Mouse (Mus musculus): ENCODE measurements at regions not wholly inside any gene's neighbourhood (a gene's known extent, or its start where the extent isn't known, plus 50 kb on each side); places are given as distances from the start of the nearest gene placed in this dataset.

DNA sequence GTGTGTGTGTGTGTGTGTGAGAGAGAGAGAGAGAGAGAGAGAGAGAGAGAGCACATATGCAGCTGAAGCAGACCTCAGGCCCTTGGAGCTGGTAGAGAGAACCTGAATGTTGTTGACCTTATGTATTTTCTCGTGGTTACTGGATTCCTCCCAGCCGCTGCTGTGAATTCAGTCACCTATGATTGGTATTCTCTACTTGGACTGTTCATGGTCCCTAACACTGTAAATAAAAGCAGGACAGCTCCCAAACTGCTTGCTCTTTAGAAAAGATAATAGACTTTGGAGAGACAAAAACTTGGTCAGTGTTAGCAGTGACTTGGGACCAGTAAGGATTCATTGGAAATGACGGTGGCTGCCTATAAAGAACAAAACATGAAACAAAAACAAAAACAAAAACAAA lies 126.9 kb upstream of the Mpdz start:
- H3K4me1 ChIP-seq (ENCODE audit: control insufficient read depth, insufficient read depth, low read length) = peaks cover 4% of the 10 kb centered on the region; the same call in 1 of the 2 replicates
- H3K4me3 ChIP-seq (ENCODE audit: insufficient read depth, low read depth, low read length) = no peak overlapping the region
- H3K27ac ChIP-seq (ENCODE audit: insufficient read depth, low read depth, low read length) = no peak overlapping the region
- WGBS = 87% methylated on average over 3 of the region's 3 CpGs
- TF ChIP-seq POLR2A (IDR thresholded peaks at IDR 0.05; ENCODE audit: insufficient read depth, low read depth, low read length) (no peak), CTCF (IDR thresholded peaks at IDR 0.05; ENCODE audit: insufficient read depth, low read depth, low read length) (no peak)

DNA sequence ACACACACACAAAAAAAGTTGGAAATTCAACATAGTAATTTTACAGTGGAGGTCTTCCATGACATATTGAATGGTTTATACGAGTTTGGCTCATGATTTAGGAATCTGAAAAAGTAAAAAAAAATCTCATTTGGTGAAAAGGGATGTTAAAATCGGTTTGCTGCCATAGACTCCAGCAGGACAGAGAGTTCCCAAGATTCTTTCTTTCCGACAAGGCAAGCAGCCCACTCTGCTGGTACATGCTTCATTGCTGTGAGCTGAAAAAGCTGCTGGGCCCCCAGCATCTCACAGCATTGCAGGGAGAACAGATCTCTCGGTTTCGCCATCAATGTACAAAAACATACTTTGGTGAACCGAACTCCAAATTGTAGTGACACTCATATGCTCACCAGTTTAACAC lies 125.8 kb upstream of the Mpdz start:
- peaks cover 7% of the 10 kb centered on the region; the same call in 1 of the 2 replicates for H3K4me1 ChIP-seq (ENCODE audit: control insufficient read depth, insufficient read depth, low read length)
- 78% methylated on average over 6 of the region's 6 CpGs for WGBS
- TF ChIP-seq CTCF (IDR thresholded peaks at IDR 0.05; ENCODE audit: insufficient read depth, low read depth, low read length) = no peak
- no peak for TF ChIP-seq POLR2A (IDR thresholded peaks at IDR 0.05; ENCODE audit: insufficient read depth, low read depth, low read length)
- no peak overlapping the region for H3K27ac ChIP-seq (ENCODE audit: insufficient read depth, low read depth, low read length)
- H3K4me3 ChIP-seq (ENCODE audit: insufficient read depth, low read depth, low read length) = no peak overlapping the region

GRCm38 (mm10) chr4:81567928-81568327 lies 125.3 kb upstream of the Mpdz start:
- H3K27ac ChIP-seq (ENCODE audit: insufficient read depth, low read depth, low read length) = no peak overlapping the region
- no peak for TF ChIP-seq CTCF (IDR thresholded peaks at IDR 0.05; ENCODE audit: insufficient read depth, low read depth, low read length)
- no peak for TF ChIP-seq POLR2A (IDR thresholded peaks at IDR 0.05; ENCODE audit: insufficient read depth, low read depth, low read length)
- WGBS = 60% methylated on average over 5 of the region's 5 CpGs
- peaks cover 7% of the 10 kb centered on the region; the same call in 1 of the 2 replicates for H3K4me1 ChIP-seq (ENCODE audit: control insufficient read depth, insufficient read depth, low read length)
- no peak overlapping the region for H3K4me3 ChIP-seq (ENCODE audit: insufficient read depth, low read depth, low read length)

DNA sequence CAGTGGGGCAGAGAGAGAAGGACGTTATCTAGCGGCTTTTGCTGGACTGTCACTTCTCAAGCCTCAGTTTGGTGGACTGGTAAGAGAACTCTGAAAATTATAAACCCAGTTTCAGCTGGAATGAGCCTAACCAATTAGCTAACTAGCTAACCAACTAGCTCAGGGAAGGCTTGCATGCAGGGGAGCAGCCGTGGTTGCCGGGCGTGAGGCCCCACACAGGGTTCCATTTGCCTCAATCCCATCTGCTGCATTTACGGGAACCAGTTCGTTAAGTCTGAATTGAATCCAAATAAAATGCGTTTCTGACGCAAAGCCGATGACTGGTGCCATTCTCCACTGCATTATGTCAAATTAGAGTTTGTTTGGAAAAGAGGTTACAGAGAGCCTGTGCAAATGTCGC lies 123.9 kb upstream of the Mpdz start:
- peaks cover 7% of the 10 kb centered on the region; the same call in 1 of the 2 replicates for H3K4me1 ChIP-seq (ENCODE audit: control insufficient read depth, insufficient read depth, low read length)
- no peak overlapping the region for H3K4me3 ChIP-seq (ENCODE audit: insufficient read depth, low read depth, low read length)
- TF ChIP-seq POLR2A (IDR thresholded peaks at IDR 0.05; ENCODE audit: insufficient read depth, low read depth, low read length) (no peak), CTCF (IDR thresholded peaks at IDR 0.05; ENCODE audit: insufficient read depth, low read depth, low read length) (no peak)
- 81% methylated on average over 11 of the region's 11 CpGs for WGBS
- H3K27ac ChIP-seq (ENCODE audit: insufficient read depth, low read depth, low read length) = no peak overlapping the region

- peaks cover 7% of the 10 kb centered on the region; the same call in 1 of the 2 replicates for H3K4me1 ChIP-seq (ENCODE audit: control insufficient read depth, insufficient read depth, low read length)
- WGBS = 80% methylated on average over 21 of the region's 21 CpGs
- no peak overlapping the region for H3K27ac ChIP-seq (ENCODE audit: insufficient read depth, low read depth, low read length)
- no peak overlapping the region for H3K4me3 ChIP-seq (ENCODE audit: insufficient read depth, low read depth, low read length)
- TF ChIP-seq POLR2A (IDR thresholded peaks at IDR 0.05; ENCODE audit: insufficient read depth, low read depth, low read length) (no peak), CTCF (IDR thresholded peaks at IDR 0.05; ENCODE audit: insufficient read depth, low read depth, low read length) (no peak)
Measured at GRCm38 (mm10) chr4:81565422-81566395, 123.1 kb upstream of the Mpdz start.

DNA sequence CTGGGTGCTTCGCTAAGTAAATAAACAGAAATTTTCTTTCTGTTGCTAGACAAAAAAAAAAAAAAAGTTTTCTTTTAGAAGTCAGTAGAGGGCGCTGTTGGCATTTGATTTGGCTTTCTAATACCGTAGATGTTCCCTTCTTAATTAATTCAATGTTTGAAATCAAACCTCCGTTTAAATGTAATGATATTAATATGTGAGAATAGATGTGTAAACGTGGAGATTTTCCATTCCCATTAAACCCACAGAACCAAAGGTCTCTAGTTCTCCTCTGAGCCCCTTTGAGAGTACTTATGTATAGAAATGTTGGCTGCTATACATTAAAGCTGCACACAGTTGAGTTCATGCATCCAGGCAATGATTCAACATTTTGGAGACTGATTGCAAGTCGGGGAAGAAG lies 121.8 kb upstream of the Mpdz start:
- H3K27ac ChIP-seq (ENCODE audit: insufficient read depth, low read depth, low read length) = no peak overlapping the region

GRCm38 (mm10) chr4:81563574-81563973 lies 121.0 kb upstream of the Mpdz start:
- TF ChIP-seq POLR2A (IDR thresholded peaks at IDR 0.05; ENCODE audit: insufficient read depth, low read depth, low read length) (no peak), CTCF (IDR thresholded peaks at IDR 0.05; ENCODE audit: insufficient read depth, low read depth, low read length) (no peak)
- no peak overlapping the region for H3K27ac ChIP-seq (ENCODE audit: insufficient read depth, low read depth, low read length)
- H3K4me1 ChIP-seq (ENCODE audit: control insufficient read depth, insufficient read depth, low read length) = peaks cover 7% of the 10 kb centered on the region; the same call in 1 of the 2 replicates
- H3K4me3 ChIP-seq (ENCODE audit: insufficient read depth, low read depth, low read length) = no peak overlapping the region
- 56% methylated on average over 10 of the region's 10 CpGs for WGBS

More for the DNA sequence above, 121.8 kb upstream of the Mpdz start:
- peaks cover 7% of the 10 kb centered on the region; the same call in 1 of the 2 replicates for H3K4me1 ChIP-seq (ENCODE audit: control insufficient read depth, insufficient read depth, low read length)
- no peak overlapping the region for H3K4me3 ChIP-seq (ENCODE audit: insufficient read depth, low read depth, low read length)
- 5% methylated on average over 6 of the region's 6 CpGs for WGBS
- TF ChIP-seq POLR2A (IDR thresholded peaks at IDR 0.05; ENCODE audit: insufficient read depth, low read depth, low read length) (no peak), CTCF (IDR thresholded peaks at IDR 0.05; ENCODE audit: insufficient read depth, low read depth, low read length) (no peak)

GRCm38 (mm10) chr4:81561453-81561852 lies 118.8 kb upstream of the Mpdz start:
- 55% methylated on average over 4 of the region's 4 CpGs for WGBS
- Histone ChIP-seq H3K27ac (ENCODE audit: insufficient read depth, low read depth, low read length) (no peak overlapping the region), H3K4me1 (ENCODE audit: control insufficient read depth, insufficient read depth, low read length) (0 out of 2 replicates have a peak, but pooled peaks cover 3% of the 10 kb centered on the region), H3K4me3 (ENCODE audit: insufficient read depth, low read depth, low read length) (no peak overlapping the region)
- no peak for TF ChIP-seq POLR2A (IDR thresholded peaks at IDR 0.05; ENCODE audit: insufficient read depth, low read depth, low read length)
- TF ChIP-seq CTCF (IDR thresholded peaks at IDR 0.05; ENCODE audit: insufficient read depth, low read depth, low read length) = no peak

GRCm38 (mm10) chr4:81550816-81551215 lies 108.2 kb upstream of the Mpdz start:
- no peaks in the 10 kb centered on the region for H3K4me1 ChIP-seq (ENCODE audit: control insufficient read depth, insufficient read depth, low read length)
- H3K27ac ChIP-seq (ENCODE audit: insufficient read depth, low read depth, low read length) = no peak overlapping the region
- 81% methylated on average over 4 of the region's 4 CpGs for WGBS
- TF ChIP-seq CTCF (IDR thresholded peaks at IDR 0.05; ENCODE audit: insufficient read depth, low read depth, low read length) = no peak
- no peak for TF ChIP-seq POLR2A (IDR thresholded peaks at IDR 0.05; ENCODE audit: insufficient read depth, low read depth, low read length)
- no peak overlapping the region for H3K4me3 ChIP-seq (ENCODE audit: insufficient read depth, low read depth, low read length)

All from olfactory bulb, adult 2 months (tissue).